Mouse (Mus musculus) spleen, postnatal 0 days (tissue): ENCODE measurements around the gene Flywch1. TPM values are rescaled to one million over a fixed set of nuclear protein-coding genes. Genes with fewer than 3 reads are reported as not detected.

Experiments
- polyA plus RNA-seq: library from polyadenylated mRNA; unstranded; fragments of >200 nt; fragmentation: Nextera tagmentation; extraction: Ambion mirVana; gene quantifications from 2 replicates; pipeline ENCODE4 v1.2.1, GENCODE M21; 2015

The Flywch1 gene
- polyA plus RNA-seq: 19.2 and 22.6 TPM in 2 replicates

GRCm38 (mm10) chr17:23771284-23772218 is at the start of gene Flywch1:
Flywch1 (minus strand) TSS chr17:23771602.

GRCm38 (mm10) chr17:23790269-23791078 is 19.1 kb upstream of the Flywch1 start, which contains the start of gene Srrm2:
Srrm2 (plus strand) TSS chr17:23790532.

GRCm38 (mm10) chr17:23785561-23786471 is 14.4 kb upstream of the Flywch1 start, which contains the start of gene Flywch2:
Flywch2 (minus strand) TSS chr17:23786081.

GRCm38 (mm10) chr17:23745301-23746251 is 25.8 kb downstream of the Flywch1 start, which contains the start of gene Kremen2:
Kremen2 (minus strand) TSS chr17:23745833.

GRCm38 (mm10) chr17:23740598-23741021 is 30.8 kb downstream of the Flywch1 start, which contains the start of gene Paqr4:
Paqr4 (minus strand) TSS chr17:23740867.

GRCm38 (mm10) chr17:23725999-23726757 is 45.2 kb downstream of the Flywch1 start, which contains the start of gene Pkmyt1:
Pkmyt1 (plus strand) TSS chr17:23726336.

GRCm38 (mm10) chr17:23722376-23723125 is 48.9 kb downstream of the Flywch1 start, which contains the start of gene 1520401A03Rik:
1520401A03Rik (minus strand) TSS chr17:23722783.

Other genes with a start within 250 kb of the Flywch1 start
- gene Zfp213, start 207.4 kb downstream of the Flywch1 start, polyA plus RNA-seq: 6.9 and 8.1 TPM in 2 replicates
- 1.9 and 2.2 TPM in 2 replicates for gene Zfp13, start 172.1 kb downstream of the Flywch1 start, polyA plus RNA-seq
- not detected in 2 replicates for gene Zscan10, start 170.7 kb downstream of the Flywch1 start, polyA plus RNA-seq
- 3.0 and 4.4 TPM in 2 replicates for gene Mmp25, start 126.3 kb downstream of the Flywch1 start, polyA plus RNA-seq
- 0.11 and 0.35 TPM in 2 replicates for gene Bicdl2, start 111.1 kb downstream of the Flywch1 start, polyA plus RNA-seq
- gene Hcfc1r1, start 98.0 kb downstream of the Flywch1 start, polyA plus RNA-seq: 43.1 and 43.5 TPM in 2 replicates
- gene Thoc6, start 97.7 kb downstream of the Flywch1 start, polyA plus RNA-seq: 21.1 and 22.3 TPM in 2 replicates
- 3.4 and 4.0 TPM in 2 replicates for gene Tnfrsf12a, start 94.1 kb downstream of the Flywch1 start, polyA plus RNA-seq
- 0.11 TPM in 1 of 2 replicates, not detected in the other for gene Cldn6, start 92.4 kb downstream of the Flywch1 start, polyA plus RNA-seq
- gene Cldn9, start 87.6 kb downstream of the Flywch1 start, polyA plus RNA-seq: 0.08 TPM in 2 replicates
- 0.11 TPM in 1 of 2 replicates, not detected in the other for gene 1520401A03Rik, start 48.8 kb downstream of the Flywch1 start, polyA plus RNA-seq
- gene Pkmyt1, start 45.3 kb downstream of the Flywch1 start, polyA plus RNA-seq: 37.2 and 39.2 TPM in 2 replicates
- gene Paqr4, start 30.7 kb downstream of the Flywch1 start, polyA plus RNA-seq: 10.5 and 12.2 TPM in 2 replicates
- not detected in 2 replicates for gene Kremen2, start 25.8 kb downstream of the Flywch1 start, polyA plus RNA-seq
- 3.5 and 6.6 TPM in 2 replicates for gene Flywch2, start 14.5 kb upstream of the Flywch1 start, polyA plus RNA-seq
- gene Srrm2, start 18.9 kb upstream of the Flywch1 start, polyA plus RNA-seq: 290 and 303 TPM in 2 replicates
- 632 and 659 TPM in 2 replicates for gene Elob, start 57.5 kb upstream of the Flywch1 start, polyA plus RNA-seq
- gene Prss33, start 64.5 kb upstream of the Flywch1 start, polyA plus RNA-seq: not detected in 2 replicates
- not detected in 2 replicates for gene Prss32, start 72.3 kb upstream of the Flywch1 start, polyA plus RNA-seq
- gene Prss41, start 72.6 kb upstream of the Flywch1 start, polyA plus RNA-seq: not detected in 2 replicates
- gene Prss21, start 96.5 kb upstream of the Flywch1 start, polyA plus RNA-seq: not detected in 2 replicates
- not detected in 2 replicates for gene Dcpp1, start 109.3 kb upstream of the Flywch1 start, polyA plus RNA-seq
- not detected in 2 replicates for gene Dcpp2, start 109.3 kb upstream of the Flywch1 start, polyA plus RNA-seq
- gene Dcpp3, start 145.9 kb upstream of the Flywch1 start, polyA plus RNA-seq: not detected in 2 replicates
- not detected in 2 replicates for gene Sbp, start 170.1 kb upstream of the Flywch1 start, polyA plus RNA-seq
- gene Sbpl, start 183.7 kb upstream of the Flywch1 start, polyA plus RNA-seq: not detected in 2 replicates
- 0.20 and 0.36 TPM in 2 replicates for gene Prss30, start 209.0 kb upstream of the Flywch1 start, polyA plus RNA-seq
- not detected in 2 replicates for gene Prss22, start 226.5 kb upstream of the Flywch1 start, polyA plus RNA-seq